Comparison of ENCODE assay signal across 11 mouse cellular contexts in the genomic region with DNA sequence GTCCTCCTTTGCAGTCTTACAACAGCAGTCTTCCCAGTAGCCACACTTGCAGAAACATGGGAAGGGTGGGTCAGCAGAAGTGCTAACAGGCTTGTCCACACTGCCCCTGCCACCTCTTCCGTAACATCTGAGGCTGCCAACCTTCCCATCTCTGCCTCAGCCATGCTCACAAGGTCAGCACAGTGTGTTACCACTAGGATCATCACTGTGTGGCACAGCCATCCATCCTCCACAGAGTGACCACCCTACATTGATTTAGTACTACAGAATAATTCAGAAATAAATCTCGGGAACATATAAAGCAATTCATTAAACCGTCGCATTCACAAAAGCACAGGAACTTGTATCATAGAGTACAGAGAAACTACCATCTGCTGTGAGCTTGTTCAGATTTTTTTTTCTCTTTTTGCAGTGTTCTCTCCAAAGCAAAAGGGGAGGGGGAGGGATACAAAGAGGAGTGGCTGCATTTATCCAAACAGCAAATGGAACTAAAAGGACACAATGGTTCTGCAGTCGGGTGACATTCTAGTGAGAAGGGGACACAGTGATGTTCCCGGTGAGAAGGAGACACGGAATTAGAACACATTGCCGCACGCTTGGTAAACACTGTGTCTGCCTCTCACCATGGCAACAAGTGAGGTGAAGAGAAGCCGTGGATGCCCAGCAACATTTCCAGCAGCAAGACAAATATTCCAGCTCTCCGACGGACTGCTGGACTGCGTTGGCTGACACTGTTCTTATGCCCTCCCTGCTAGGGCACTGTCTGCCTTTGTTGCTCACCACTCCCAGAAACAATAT.
DNase-seq lines count a peak whose midpoint lies in the region; ATAC-seq and TF ChIP-seq lines count a peak whose summit lies in the region.
"Had no signal": no experiment of that assay in that cellular context is flagged by ENCODE, and none has a peak within 500 bp of the region (broad histone marks: within the 10 kb centered on the region; RNA-seq: fewer than 3 reads in every experiment).

No protein-coding gene starts in this region.

- no peak for TF ChIP-seq CTCF in lung, postnatal 0 days (IDR thresholded peaks at IDR 0.05)

- peaks cover 19% of the 10 kb centered on the region for H3K4me1 ChIP-seq in forebrain, embryonic 13.5 days
- H3K4me1 ChIP-seq in forebrain, embryonic 10.5 days: peaks cover 20% of the 10 kb centered on the region
- H3K4me1 ChIP-seq in midbrain, embryonic 11.5 days (ENCODE audit: control insufficient read depth, insufficient read depth, low read length): peaks cover 5% of the 10 kb centered on the region
- H3K4me1 ChIP-seq in midbrain, embryonic 10.5 days: peaks cover 24% of the 10 kb centered on the region
- no peaks in the 10 kb centered on the region for H3K4me1 ChIP-seq in lung, postnatal 0 days (ENCODE audit: insufficient read depth, low read depth, low read length)

- intact Hi-C loops in left cerebral cortex, postnatal 4 days (cut with DNase I): no loop called here

- no peaks in the 10 kb centered on the region for H3K9me3 ChIP-seq in forebrain, embryonic 13.5 days (replicated peaks)
- H3K9me3 ChIP-seq in forebrain, embryonic 10.5 days: no peaks in the 10 kb centered on the region
- H3K9me3 ChIP-seq in midbrain, embryonic 11.5 days (ENCODE audit: control insufficient read depth, low read length): no peaks in the 10 kb centered on the region
- no peaks in the 10 kb centered on the region for H3K9me3 ChIP-seq in midbrain, embryonic 10.5 days (replicated peaks)
- H3K9me3 ChIP-seq in lung, postnatal 0 days (ENCODE audit: low read length): no peaks in the 10 kb centered on the region
- H3K9me3 ChIP-seq: limb, embryonic 15.5 days had no signal

- no peak overlapping the region for H3K4me3 ChIP-seq in forebrain, embryonic 13.5 days
- no peak overlapping the region for H3K4me3 ChIP-seq in forebrain, embryonic 10.5 days
- no peak overlapping the region for H3K4me3 ChIP-seq in midbrain, embryonic 11.5 days (ENCODE audit: low read depth, low read length)
- H3K4me3 ChIP-seq in midbrain, embryonic 10.5 days: no peak overlapping the region
- no peak overlapping the region for H3K4me3 ChIP-seq in lung, postnatal 0 days (ENCODE audit: low read depth, low read length)
- H3K4me3 ChIP-seq: limb, embryonic 15.5 days had no signal

- H3K27me3 ChIP-seq in forebrain, embryonic 13.5 days: no peaks in the 10 kb centered on the region
- H3K27me3 ChIP-seq in forebrain, embryonic 10.5 days (ENCODE audit: poor library complexity, severe bottlenecking): no peaks in the 10 kb centered on the region
- no peaks in the 10 kb centered on the region for H3K27me3 ChIP-seq in midbrain, embryonic 11.5 days (ENCODE audit: control insufficient read depth, insufficient read depth, low read length)
- no peaks in the 10 kb centered on the region; the same call in 1 of the 2 replicates for H3K27me3 ChIP-seq in midbrain, embryonic 10.5 days (ENCODE audit: low read depth, poor library complexity, severe bottlenecking)
- no peaks in the 10 kb centered on the region for H3K27me3 ChIP-seq in lung, postnatal 0 days (replicated peaks; ENCODE audit: insufficient read depth, low read length)
- H3K27me3 ChIP-seq: limb, embryonic 15.5 days had no signal

- no peak for TF ChIP-seq EP300 in lung, postnatal 0 days (IDR thresholded peaks at IDR 0.05)

- 0 out of 2 replicates have a peak, but pooled peaks have one; percentile 25 for ATAC-seq in forebrain, embryonic 13.5 days
- ATAC-seq in midbrain, embryonic 11.5 days (ENCODE audit: low FRiP score): peak; percentile 68; the same call in 1 of the 2 replicates
- no peak for ATAC-seq in lung, postnatal 0 days

- H3K9ac ChIP-seq in forebrain, embryonic 13.5 days: no peak overlapping the region
- no peak overlapping the region for H3K9ac ChIP-seq in midbrain, embryonic 11.5 days (ENCODE audit: low read length)
- no peak overlapping the region for H3K9ac ChIP-seq in lung, postnatal 0 days (replicated peaks; ENCODE audit: low read depth)
- H3K9ac ChIP-seq: limb, embryonic 15.5 days had no signal

- H3K36me3 ChIP-seq in forebrain, embryonic 13.5 days (ENCODE audit: poor library complexity, severe bottlenecking): no peaks in the 10 kb centered on the region
- H3K36me3 ChIP-seq in forebrain, embryonic 10.5 days (replicated peaks): no peaks in the 10 kb centered on the region
- H3K36me3 ChIP-seq in midbrain, embryonic 11.5 days (ENCODE audit: control insufficient read depth, insufficient read depth, low read length): no peaks in the 10 kb centered on the region
- no peaks in the 10 kb centered on the region for H3K36me3 ChIP-seq in midbrain, embryonic 10.5 days
- H3K36me3 ChIP-seq in lung, postnatal 0 days (ENCODE audit: insufficient read depth, low read length): no peaks in the 10 kb centered on the region
- H3K36me3 ChIP-seq: limb, embryonic 15.5 days had no signal

- DNase-seq in forebrain, embryonic 10.5 days (ENCODE audit: extremely low spot score, low spot score): no peak
- no peak for DNase-seq in midbrain, embryonic 11.5 days (ENCODE audit: low spot score, missing footprints)
- DNase-seq in midbrain, embryonic 10.5 days (ENCODE audit: low spot score): no peak
- DNase-seq in left cerebral cortex, postnatal 4 days: peak; percentile 10
- peak; percentile 16 for DNase-seq in right cerebral cortex, postnatal 4 days
- DNase-seq in lung, postnatal 0 days (ENCODE audit: low spot score): no peak
- DNase-seq in adrenal gland, postnatal 4 days (ENCODE audit: low spot score in 2 of 2): no peak
- DNase-seq: kidney, postnatal 10 days had no signal

- H3K4me2 ChIP-seq in forebrain, embryonic 13.5 days: no peak overlapping the region
- no peak overlapping the region for H3K4me2 ChIP-seq in midbrain, embryonic 11.5 days
- H3K4me2 ChIP-seq in lung, postnatal 0 days (replicated peaks; ENCODE audit: low read depth, low read length): no peak overlapping the region
- H3K4me2 ChIP-seq: limb, embryonic 15.5 days had no signal

- 49% methylated on average over 13 of the region's 13 CpGs for WGBS in forebrain, embryonic 13.5 days
- WGBS in forebrain, embryonic 10.5 days: 86% methylated on average over 13 of the region's 13 CpGs
- WGBS in midbrain, embryonic 11.5 days: 65% methylated on average over 13 of the region's 13 CpGs
- WGBS in midbrain, embryonic 10.5 days: 76% methylated on average over 13 of the region's 13 CpGs
- WGBS in lung, postnatal 0 days: 58% methylated on average over 13 of the region's 13 CpGs

- H3K27ac ChIP-seq in forebrain, embryonic 13.5 days: no peak overlapping the region
- H3K27ac ChIP-seq in forebrain, embryonic 10.5 days: no peak overlapping the region
- no peak overlapping the region for H3K27ac ChIP-seq in midbrain, embryonic 11.5 days (ENCODE audit: low read depth, low read length)
- H3K27ac ChIP-seq in midbrain, embryonic 10.5 days (replicated peaks): no peak overlapping the region
- no peak overlapping the region for H3K27ac ChIP-seq in lung, postnatal 0 days (ENCODE audit: low read length)
- H3K27ac ChIP-seq: limb, embryonic 15.5 days; macrophage had no signal

Comparison
In these comparisons a context has a peak if more than half of its experiments do, and no peak if none do; other contexts are left out.
1. DNase-seq: peak in left cerebral cortex, postnatal 4 days (single experiment) and right cerebral cortex, postnatal 4 days (single experiment); none in forebrain, embryonic 10.5 days (single experiment), midbrain, embryonic 11.5 days (single experiment), midbrain, embryonic 10.5 days (single experiment), lung, postnatal 0 days (single experiment) and adrenal gland, postnatal 4 days (0 of 2).